8 mouse cellular contexts compared by ENCODE assay signal in the genomic region with DNA sequence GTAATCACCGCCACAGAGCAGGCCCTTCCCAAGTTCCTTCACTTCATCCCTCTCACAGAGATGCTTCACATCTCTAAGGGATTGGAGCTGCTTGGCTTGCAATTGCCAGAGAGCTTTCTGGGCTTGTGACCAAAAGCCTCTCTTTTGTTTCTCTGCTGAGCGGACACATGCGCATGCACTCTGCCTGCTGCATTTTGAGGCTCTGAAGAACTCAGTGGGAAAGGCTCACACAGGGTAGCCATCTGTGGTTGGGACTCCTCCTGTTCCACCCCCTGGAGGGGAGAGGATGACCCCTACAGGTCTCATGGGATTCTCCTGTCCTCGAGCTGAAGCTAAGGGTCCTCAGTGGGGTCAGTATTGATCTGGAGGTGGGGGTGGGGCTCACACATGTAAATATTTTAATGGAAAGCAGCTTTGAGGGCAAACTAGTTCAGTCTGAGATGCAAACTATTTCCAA. TPM values are rescaled to one million over a fixed set of nuclear protein-coding genes. Genes with fewer than 3 reads are reported as not detected.
DNase-seq lines count a peak whose midpoint lies in the region; ATAC-seq and TF ChIP-seq lines count a peak whose summit lies in the region.

No protein-coding gene starts in this region.

- no peak overlapping the region for H3K27ac ChIP-seq in ES-E14 (ENCODE audit: insufficient read depth, low read depth, low read length, poor library complexity, severe bottlenecking)
- H3K27ac ChIP-seq in embryonic fibroblast, embryonic 13.5 days (ENCODE audit: insufficient read depth, low read length) = peak overlapping the region; percentile 84
- peak overlapping the region; percentile 69 for H3K27ac ChIP-seq in limb, embryonic 14.5 days (replicated peaks; ENCODE audit: low read depth, low read length)

- no peak overlapping the region for H3K4me3 ChIP-seq in ES-E14 (ENCODE audit: insufficient read depth in 1 of 2, low read depth in 1 of 2, low read length in 2 of 2, poor library complexity in 1 of 2, severe bottlenecking in 1 of 2)
- no peak overlapping the region for H3K4me3 ChIP-seq in embryonic fibroblast, embryonic 13.5 days (ENCODE audit: insufficient read depth, low read length)
- no peak overlapping the region for H3K4me3 ChIP-seq in limb, embryonic 14.5 days (replicated peaks; ENCODE audit: low read length)

- no peaks in the 10 kb centered on the region for H3K9me3 ChIP-seq in ES-E14 (ENCODE audit: control insufficient read depth, insufficient read depth, low read depth, low read length)
- H3K9me3 ChIP-seq in limb, embryonic 14.5 days (ENCODE audit: control insufficient read depth, low read length) = no peaks in the 10 kb centered on the region

- H3K27me3 ChIP-seq in limb, embryonic 14.5 days (ENCODE audit: control insufficient read depth, insufficient read depth, low read length) = no peaks in the 10 kb centered on the region

- peaks cover 4 to 11% of the 10 kb centered on the region in 2 experiments; a peak in 2 of 4 replicates for H3K4me1 ChIP-seq in ES-E14 (ENCODE audit: control insufficient read depth in 2 of 2, insufficient read depth in 2 of 2, low read length in 2 of 2, poor library complexity in 1 of 2)
- peaks cover 43% of the 10 kb centered on the region for H3K4me1 ChIP-seq in embryonic fibroblast, embryonic 13.5 days (ENCODE audit: control insufficient read depth, insufficient read depth, low read length)
- peaks cover 49% of the 10 kb centered on the region for H3K4me1 ChIP-seq in limb, embryonic 14.5 days (ENCODE audit: control insufficient read depth, insufficient read depth, low read length)

- no peaks in the 10 kb centered on the region for H3K36me3 ChIP-seq in ES-E14 (ENCODE audit: control insufficient read depth, insufficient read depth, low read length, poor library complexity, severe bottlenecking)
- H3K36me3 ChIP-seq in limb, embryonic 14.5 days (ENCODE audit: control insufficient read depth, insufficient read depth, low read length) = peaks cover 7% of the 10 kb centered on the region; the same call in 1 of the 2 replicates

- DNase-seq in embryo, embryonic 10.5 days (ENCODE audit: low spot score) = peak; percentile 47
- DNase-seq in embryo, embryonic 9.5 days (ENCODE audit: extremely low spot score) = no peak
- DNase-seq in ES-E14 (ENCODE audit: low read depth, low spot score) = no peak
- peak; percentile 56 for DNase-seq in heart, postnatal 25 days (ENCODE audit: low spot score)
- DNase-seq in limb, embryonic 14.5 days (ENCODE audit: low spot score) = peak; percentile 75
- DNase-seq in natural killer cell, adult 2 months (ENCODE audit: low spot score in 2 of 2) = no peak

- H3K4me2 ChIP-seq in limb, embryonic 14.5 days (replicated peaks; ENCODE audit: low read depth, low read length, severe bottlenecking) = no peak overlapping the region

- 0 out of 2 replicates have a peak, but pooled peaks have one; percentile 14 for TF ChIP-seq POLR2A in embryonic fibroblast, embryonic 13.5 days (IDR thresholded peaks at IDR 0.05; ENCODE audit: low read depth, low read length)
- TF ChIP-seq POLR2A in limb, embryonic 14.5 days (IDR thresholded peaks at IDR 0.05; ENCODE audit: borderline replicate concordance, extremely low read depth, insufficient read depth, insufficient read length) = no peak

- intact Hi-C loops in heart, postnatal 25 days (cut with DNase I) = no loop called here

- in situ Hi-C loops in ES-E14 (cut with MboI; ENCODE audit: low sequenced_read_pairs in 2 of 2, unreplicated experiment in 2 of 2) = no loop called here

- H3K9ac ChIP-seq in ES-E14 (ENCODE audit: insufficient read depth, low read depth, low read length, poor library complexity, severe bottlenecking) = peak overlapping the region; percentile 40; the same call in 1 of the 2 replicates
- no peak overlapping the region for H3K9ac ChIP-seq in limb, embryonic 14.5 days (ENCODE audit: low read depth, low read length, severe bottlenecking)

- WGBS in limb, embryonic 14.5 days = 33% methylated on average over 4 of the region's 4 CpGs

- no peak for TF ChIP-seq CTCF in embryonic fibroblast, embryonic 13.5 days (IDR thresholded peaks at IDR 0.05; ENCODE audit: borderline replicate concordance, insufficient read depth, low read length)

- ATAC-seq in limb, embryonic 14.5 days (ENCODE audit: low FRiP score, low read depth) = peak; percentile 79
- no peak for ATAC-seq in megakaryocyte, adult 5-6 weeks (ENCODE audit: poor library complexity, severe bottlenecking)

TF ChIP-seq in ES-E14, 5 proteins besides CTCF, POLR2A, EP300 and RAD21:
- TF ChIP-seq MAFK (IDR thresholded peaks at IDR 0.05; ENCODE audit: insufficient read depth, low read depth, low read length) (no peak), HCFC1 (IDR thresholded peaks at IDR 0.05; ENCODE audit: borderline replicate concordance, insufficient read depth, low read length) (no peak)

RNA-seq across cellular contexts. Expression of gene Htra1, which starts 30.0 kb away (rescaled TPM):
- total RNA-seq in ES-E14 (2012; rRNA removed) = 76.9 and 96.3 TPM in 2 replicates
- polyA plus RNA-seq in embryonic fibroblast, embryonic 13.5 days (2011; ENCODE audit: insufficient read length, low read depth, missing spikeins) = 195 and 242 TPM in 2 replicates
- 100 to 1,000 TPM; 122 to 142 TPM for total RNA-seq in heart, postnatal 25 days (2021)
- polyA plus RNA-seq in limb, embryonic 14.5 days (2012; rRNA removed) = 102 and 124 TPM in 2 replicates
- 224 and 233 TPM in 2 replicates for polyA plus RNA-seq in limb, embryonic 14.5 days (2014; fragmentation: Nextera tagmentation; extraction: Ambion mirVana)
- 0.68 TPM in 1 of 2 replicates, not detected in the other for total RNA-seq in megakaryocyte, adult 5-6 weeks (2015)
- 0.65 TPM in 1 of 2 replicates, not detected in the other for total RNA-seq in megakaryocyte, adult 5-6 weeks (2017)

Comparison
In these comparisons a context has a peak if more than half of its experiments do, and no peak if none do; other contexts are left out.
1. DNase-seq: peak in embryo, embryonic 10.5 days (single experiment), heart, postnatal 25 days (single experiment) and limb, embryonic 14.5 days (single experiment); none in embryo, embryonic 9.5 days (single experiment), ES-E14 (single experiment) and natural killer cell, adult 2 months (0 of 2).
2. RNA of gene Htra1, which starts 30.0 kb away (total RNA-seq): 122 to 142 TPM in heart, postnatal 25 days and 76.9 to 96.3 TPM in ES-E14; 0.65 to 0.68 TPM in megakaryocyte, adult 5-6 weeks; every median in the first group is over 10 times any median in the second.